Mouse (Mus musculus) neural tube, embryonic 11.5 days (tissue): Measurements from ENCODE around the gene Foxp1. TPM values are rescaled to one million over a fixed set of nuclear protein-coding genes. Genes with fewer than 3 reads are reported as not detected.

ENCODE experiments used
- ATAC-seq: fragments of 200-750 bp; cut with Nextera tagmentation; 2 replicates; pipeline ENCODE4 v1.8.0; 2017; ENCODE audit warnings: moderate number of reproducible peaks, mild to moderate bottlenecking, moderate TSS enrichment, moderate library complexity; ENCODE audit not compliant: insufficient read depth, low FRiP score, low TSS enrichment
- DNase-seq: peaks from one replicate; pipeline ENCODE4 v3.0.0-alpha.2; 2015; ENCODE audit warnings: low spot score
- H3K27ac ChIP-seq: fragments of 300-500 bp; sonication (generic); 2 replicates; pipeline ENCODE4 v1.5.1; 2014; ENCODE audit warnings: low read depth, mild to moderate bottlenecking, low read length
- H3K27me3 ChIP-seq: fragments of 300-500 bp; sonication (generic); 2 replicates; pipeline ENCODE4 v1.6.1; 2014; ENCODE audit warnings: mild to moderate bottlenecking, low read length, mixed read lengths; ENCODE audit not compliant: control insufficient read depth, insufficient read depth
- H3K36me3 ChIP-seq: fragments of 300-500 bp; sonication (generic); 2 replicates; pipeline ENCODE4 v1.6.1; 2014; ENCODE audit warnings: mild to moderate bottlenecking, low read length, moderate library complexity, mixed read lengths; ENCODE audit not compliant: control insufficient read depth, insufficient read depth
- H3K4me1 ChIP-seq: fragments of 300-500 bp; sonication (generic); 2 replicates; pipeline ENCODE4 v1.6.1; 2014; ENCODE audit warnings: low read length, mixed read lengths; ENCODE audit not compliant: control insufficient read depth, insufficient read depth
- H3K4me2 ChIP-seq: fragments of 300-500 bp; sonication (generic); 2 replicates; pipeline ENCODE4 v1.6.1; 2014; ENCODE audit warnings: low read depth, mild to moderate bottlenecking, moderate library complexity
- H3K4me3 ChIP-seq: fragments of 300-500 bp; sonication (generic); 2 replicates; pipeline ENCODE4 v1.5.1; 2014; ENCODE audit warnings: low read depth, low read length
- H3K9ac ChIP-seq: fragments of 300-500 bp; sonication (generic); 2 replicates; pipeline ENCODE4 v1.6.1; 2014; ENCODE audit warnings: mild to moderate bottlenecking, low read length
- H3K9me3 ChIP-seq: fragments of 300-500 bp; sonication (generic); 2 replicates; pipeline ENCODE4 v1.6.1; 2016; ENCODE audit warnings: low read length; ENCODE audit not compliant: control insufficient read depth
- WGBS: fragments of 180-500 bp; shearing (Covaris S2); extraction: QIAGEN DNeasy Blood & Tissue Kit; methylation state at CpG from one replicate; pipeline ENCODE4 v1.1.7; 2014; 5-methylcytosine and 5-hydroxymethylcytosine counted together
- polyA plus RNA-seq: library from polyadenylated mRNA; unstranded; fragments of >200 nt; fragmentation: Nextera tagmentation; extraction: Ambion mirVana; gene quantifications from 2 replicates; pipeline ENCODE4 v1.2.1, GENCODE M21; 2014

The Foxp1 gene
- polyA plus RNA-seq, 1 experiment from 2014 or later: 116 TPM

GRCm38 (mm10) chr6:99276297-99276653 lies 246.2 kb downstream of the Foxp1 start:
- no peaks in the 10 kb centered on the region for H3K9me3 ChIP-seq
- DNase-seq (no peak), ATAC-seq (no peak)
- H3K9ac ChIP-seq: no peak overlapping the region
- H3K4me3 ChIP-seq: no peak overlapping the region
- H3K4me1 ChIP-seq: no peaks in the 10 kb centered on the region
- no peaks in the 10 kb centered on the region for H3K36me3 ChIP-seq
- H3K27me3 ChIP-seq: no peaks in the 10 kb centered on the region
- no peak overlapping the region for H3K27ac ChIP-seq
- H3K4me2 ChIP-seq: no peak overlapping the region
- 32% methylated on average over 7 of the region's 7 CpGs for WGBS

GRCm38 (mm10) chr6:99275381-99276296 lies 246.9 kb downstream of the Foxp1 start:
- Histone ChIP-seq H3K4me2 (no peak overlapping the region), H3K4me3 (no peak overlapping the region), H3K27ac (no peak overlapping the region), H3K36me3 (no peaks in the 10 kb centered on the region), H3K27me3 (no peaks in the 10 kb centered on the region), H3K9me3 (no peaks in the 10 kb centered on the region), H3K4me1 (no peaks in the 10 kb centered on the region), H3K9ac (no peak overlapping the region)
- DNase-seq (no peak), ATAC-seq (no peak)
- WGBS: 47% methylated on average over 21 of the region's 21 CpGs

- Histone ChIP-seq H3K36me3 (no peaks in the 10 kb centered on the region), H3K27ac (no peak overlapping the region), H3K9ac (no peak overlapping the region), H3K4me1 (no peaks in the 10 kb centered on the region), H3K4me2 (no peak overlapping the region), H3K9me3 (no peaks in the 10 kb centered on the region), H3K4me3 (no peak overlapping the region), H3K27me3 (no peaks in the 10 kb centered on the region)
- 91% methylated on average over 5 of the region's 5 CpGs for WGBS
- DNase-seq: no peak
- ATAC-seq: no peak
Observed at GRCm38 (mm10) chr6:99274667-99275066, 247.9 kb downstream of the Foxp1 start.

- no peaks in the 10 kb centered on the region for H3K36me3 ChIP-seq
- DNase-seq (no peak), ATAC-seq (no peak)
- no peak overlapping the region for H3K27ac ChIP-seq
- no peaks in the 10 kb centered on the region for H3K4me1 ChIP-seq
- no peak overlapping the region for H3K4me2 ChIP-seq
- no peak overlapping the region for H3K9ac ChIP-seq
- no peaks in the 10 kb centered on the region for H3K27me3 ChIP-seq
- 80% methylated on average over 6 of the region's 6 CpGs for WGBS
- no peaks in the 10 kb centered on the region for H3K9me3 ChIP-seq
- no peak overlapping the region for H3K4me3 ChIP-seq
Observed at GRCm38 (mm10) chr6:99274222-99274621, 248.3 kb downstream of the Foxp1 start.

GRCm38 (mm10) chr6:99273177-99273576 lies 249.3 kb downstream of the Foxp1 start:
- H3K36me3 ChIP-seq: no peaks in the 10 kb centered on the region
- no peak overlapping the region for H3K9ac ChIP-seq
- no peak for DNase-seq
- H3K4me1 ChIP-seq: 0 out of 2 replicates have a peak, but pooled peaks cover 1% of the 10 kb centered on the region
- H3K27me3 ChIP-seq: no peaks in the 10 kb centered on the region
- 82% methylated on average over 5 of the region's 5 CpGs for WGBS
- no peak overlapping the region for H3K27ac ChIP-seq
- no peaks in the 10 kb centered on the region for H3K9me3 ChIP-seq
- no peak overlapping the region for H3K4me3 ChIP-seq
- ATAC-seq: no peak
- no peak overlapping the region for H3K4me2 ChIP-seq

GRCm38 (mm10) chr6:99272174-99272573 lies 250.3 kb downstream of the Foxp1 start:
- Histone ChIP-seq H3K27ac (no peak overlapping the region), H3K27me3 (no peaks in the 10 kb centered on the region), H3K9ac (no peak overlapping the region), H3K36me3 (no peaks in the 10 kb centered on the region), H3K4me3 (no peak overlapping the region), H3K9me3 (no peaks in the 10 kb centered on the region), H3K4me1 (0 out of 2 replicates have a peak, but pooled peaks cover 4% of the 10 kb centered on the region), H3K4me2 (no peak overlapping the region)
- 84% methylated on average over 3 of the region's 3 CpGs for WGBS
- no peak for ATAC-seq
- no peak for DNase-seq

GRCm38 (mm10) chr6:99271741-99272140 lies 250.8 kb downstream of the Foxp1 start:
- no peak for DNase-seq
- Histone ChIP-seq H3K4me2 (no peak overlapping the region), H3K27ac (no peak overlapping the region), H3K27me3 (no peaks in the 10 kb centered on the region), H3K36me3 (no peaks in the 10 kb centered on the region), H3K9ac (no peak overlapping the region), H3K4me1 (0 out of 2 replicates have a peak, but pooled peaks cover 4% of the 10 kb centered on the region), H3K4me3 (no peak overlapping the region), H3K9me3 (no peaks in the 10 kb centered on the region)
- no peak for ATAC-seq
- WGBS: 78% methylated on average over 7 of the region's 7 CpGs

GRCm38 (mm10) chr6:99269921-99270320 lies 252.6 kb downstream of the Foxp1 start:
- Histone ChIP-seq H3K4me1 (peaks cover 15% of the 10 kb centered on the region), H3K9me3 (no peaks in the 10 kb centered on the region), H3K36me3 (no peaks in the 10 kb centered on the region), H3K27ac (no peak overlapping the region), H3K27me3 (no peaks in the 10 kb centered on the region), H3K4me3 (no peak overlapping the region), H3K9ac (no peak overlapping the region), H3K4me2 (no peak overlapping the region)
- DNase-seq (no peak), ATAC-seq (no peak)
- 75% methylated on average over 6 of the region's 6 CpGs for WGBS
